Mouse (Mus musculus) spleen, adult 2 months (tissue): ENCODE measurements around the gene Prkg2.

ENCODE experiments used
- CTCF ChIP-seq: fragments of 200-500 bp; IDR thresholded peaks from 2 replicates; pipeline ENCODE4 v1.5.1; 2011; ENCODE audit warnings: mild to moderate bottlenecking, inconsistent platforms; ENCODE audit not compliant: insufficient read depth, insufficient read length, insufficient replicate concordance; ENCODE audit errors: extremely low read depth
- POLR2A ChIP-seq: fragments of 200-500 bp; IDR thresholded peaks from 2 replicates; pipeline ENCODE4 v1.6.1; 2011; ENCODE audit warnings: low read depth, low read length, inconsistent platforms

GRCm38 (mm10) chr5:98991600-98991999 lies 45.6 kb downstream of the Prkg2 start:
- TF ChIP-seq CTCF = no peak
- TF ChIP-seq POLR2A = no peak
